Mouse (Mus musculus) retina, embryonic 14.5 days (tissue): ENCODE measurements around the gene Myo1b.

ENCODE experiments used
- DNase-seq: peaks from one replicate; pipeline ENCODE4 v3.0.0-alpha.2; 2015; ENCODE audit warnings: low spot score

Myo1b gene

GRCm38 (mm10) chr1:51719897-51720673 lies 195.8 kb downstream of the Myo1b start:
- no peak for DNase-seq

GRCm38 (mm10) chr1:51710831-51711230 lies 205.0 kb downstream of the Myo1b start:
- no peak for DNase-seq

- no peak for DNase-seq
Observed at GRCm38 (mm10) chr1:51706106-51706505, 209.8 kb downstream of the Myo1b start.

GRCm38 (mm10) chr1:51704610-51705009 lies 211.3 kb downstream of the Myo1b start:
- DNase-seq = no peak
